Mouse (Mus musculus): ENCODE data around the gene Rpl3.

- no peak for TF ChIP-seq POLR2A (IDR thresholded peaks at IDR 0.05; ENCODE audit: insufficient read depth, low read length)
- no peak for TF ChIP-seq CTCF (IDR thresholded peaks at IDR 0.05; ENCODE audit: low read depth, low read length)
Observed at GRCm38 (mm10) chr15:80114414-80114813, 22.7 kb upstream of the Rpl3 start.

All from ES-Bruce4 (cell line).